Mouse (Mus musculus) heart, adult 9 months (tissue): ENCODE data around the gene Dhodh.

Source experiments
- DNase-seq, 2 experiments: peaks; one replicate each; pipeline ENCODE4 v3.0.0; 2022; ENCODE audit warnings: low spot score in 2 of 2

Gene Dhodh

GRCm38 (mm10) chr8:109586972-109587504 lies 21.4 kb downstream of the Dhodh start:
- no peak for DNase-seq

GRCm38 (mm10) chr8:109585652-109586051 lies 22.8 kb downstream of the Dhodh start:
- no peak for DNase-seq

GRCm38 (mm10) chr8:109584830-109585229 lies 23.6 kb downstream of the Dhodh start:
- no peak for DNase-seq

- DNase-seq: no peak
Measured at GRCm38 (mm10) chr8:109584293-109584692, 24.2 kb downstream of the Dhodh start.

GRCm38 (mm10) chr8:109578900-109579301 lies 29.6 kb downstream of the Dhodh start, which contains the start of gene Hp:
TSS of gene Hp (minus strand) at chr8:109579172.
- DNase-seq: no peak

- no peak for DNase-seq
Measured at GRCm38 (mm10) chr8:109576311-109576710, 32.2 kb downstream of the Dhodh start.

- DNase-seq: no peak
Measured at GRCm38 (mm10) chr8:109571139-109571538, 37.3 kb downstream of the Dhodh start.

- peak; percentile 99 for DNase-seq
Measured at GRCm38 (mm10) chr8:109565498-109566333, 42.8 kb downstream of the Dhodh start, which contains the start of the genes Dhx38 and Txnl4b. TSS of gene Dhx38 (minus strand) at chr8:109565861. TSS of gene Txnl4b (plus strand) at chr8:109565892.

- DNase-seq: no peak
Measured at GRCm38 (mm10) chr8:109564766-109565165, 43.7 kb downstream of the Dhodh start.

GRCm38 (mm10) chr8:109563881-109564280 lies 44.6 kb downstream of the Dhodh start:
- no peak for DNase-seq

GRCm38 (mm10) chr8:109551663-109552062 lies 56.8 kb downstream of the Dhodh start:
- DNase-seq: no peak

- DNase-seq: no peak
Measured at GRCm38 (mm10) chr8:109544049-109544448, 64.4 kb downstream of the Dhodh start.

GRCm38 (mm10) chr8:109542748-109543519 lies 65.5 kb downstream of the Dhodh start:
- no peak for DNase-seq

- DNase-seq: no peak
Measured at GRCm38 (mm10) chr8:109542165-109542564, 66.3 kb downstream of the Dhodh start.
